Mouse (Mus musculus) intestine, postnatal 0 days (tissue): ENCODE measurements around the gene Nkap. TPM values are rescaled to one million over a fixed set of nuclear protein-coding genes. Genes with fewer than 3 reads are reported as not detected.

Experiments used
- ATAC-seq: fragments of 200-750 bp; cut with Nextera tagmentation; 2 replicates; pipeline ENCODE4 v1.8.0; 2017; ENCODE audit warnings: mild to moderate bottlenecking, moderate TSS enrichment, moderate library complexity
- H3K27ac ChIP-seq: fragments of 300-500 bp; sonication (generic); 2 replicates; pipeline ENCODE4 v1.5.1; 2014; ENCODE audit warnings: mild to moderate bottlenecking, low read depth, low read length, moderate library complexity
- H3K27me3 ChIP-seq: fragments of 300-500 bp; sonication (generic); replicated peaks from 2 replicates; pipeline ENCODE4 v1.6.1; 2014; ENCODE audit warnings: low read length, mixed read lengths; ENCODE audit not compliant: control insufficient read depth, insufficient read depth
- H3K36me3 ChIP-seq: fragments of 300-500 bp; sonication (generic); 2 replicates; pipeline ENCODE4 v1.6.1; 2014; ENCODE audit warnings: mild to moderate bottlenecking, moderate library complexity; ENCODE audit not compliant: control insufficient read depth, insufficient read depth
- H3K4me1 ChIP-seq: fragments of 300-500 bp; sonication (generic); replicated peaks from 2 replicates; pipeline ENCODE4 v1.6.1; 2014; ENCODE audit warnings: antibody characterized with exemption, low read length, mixed read lengths; ENCODE audit not compliant: control insufficient read depth, insufficient read depth
- H3K4me2 ChIP-seq: fragments of 300-500 bp; sonication (generic); replicated peaks from 2 replicates; pipeline ENCODE4 v1.6.1; 2014; ENCODE audit warnings: low read depth, mild to moderate bottlenecking, moderate library complexity
- H3K4me3 ChIP-seq: fragments of 300-500 bp; sonication (generic); 2 replicates; pipeline ENCODE4 v1.5.1; 2014; ENCODE audit warnings: low read depth, low read length
- H3K9ac ChIP-seq: fragments of 300-500 bp; sonication (generic); 2 replicates; pipeline ENCODE4 v1.6.1; 2014; ENCODE audit warnings: mild to moderate bottlenecking, low read depth, low read length
- H3K9me3 ChIP-seq: fragments of 300-500 bp; sonication (generic); 2 replicates; pipeline ENCODE4 v1.6.1; 2016; ENCODE audit warnings: mixed run types; ENCODE audit not compliant: control insufficient read depth
- CTCF ChIP-seq: sonication (generic); IDR thresholded peaks from 2 replicates; pipeline ENCODE4 v1.5.1; 2016; ENCODE audit warnings: low read depth, mild to moderate bottlenecking, control low read depth, antibody characterized with exemption, moderate library complexity
- whole genome bisulfite sequencing: fragments of 180-500 bp; shearing (Covaris S2); extraction: QIAGEN DNeasy Blood & Tissue Kit; methylation state at CpG from one replicate; pipeline ENCODE4 v1.1.7; 2014; 5-methylcytosine and 5-hydroxymethylcytosine counted together
- polyA plus RNA-seq: library from polyadenylated mRNA; unstranded; fragments of >200 nt; fragmentation: Nextera tagmentation; extraction: Ambion mirVana; gene quantifications from 2 replicates; pipeline ENCODE4 v1.2.1, GENCODE M21; 2015

Nkap gene
- polyA plus RNA-seq, 1 experiment from 2014 or later = 9.1 TPM

- Histone ChIP-seq H3K4me2 (peak overlapping the region; percentile 67), H3K9me3 (no peaks in the 10 kb centered on the region), H3K4me3 (peak overlapping the region; percentile 56), H3K27ac (no peak overlapping the region), H3K27me3 (no peaks in the 10 kb centered on the region), H3K9ac (peak overlapping the region; percentile 31; the same call in 1 of the 2 replicates), H3K36me3 (no peaks in the 10 kb centered on the region), H3K4me1 (no peaks in the 10 kb centered on the region)
- TF ChIP-seq CTCF = no peak
- ATAC-seq = no peak
- WGBS = 25% methylated on average over 20 of the region's 20 CpGs
Measured at GRCm38 (mm10) chrX:37190755-37191104, 64.1 kb downstream of the Nkap start.

DNA sequence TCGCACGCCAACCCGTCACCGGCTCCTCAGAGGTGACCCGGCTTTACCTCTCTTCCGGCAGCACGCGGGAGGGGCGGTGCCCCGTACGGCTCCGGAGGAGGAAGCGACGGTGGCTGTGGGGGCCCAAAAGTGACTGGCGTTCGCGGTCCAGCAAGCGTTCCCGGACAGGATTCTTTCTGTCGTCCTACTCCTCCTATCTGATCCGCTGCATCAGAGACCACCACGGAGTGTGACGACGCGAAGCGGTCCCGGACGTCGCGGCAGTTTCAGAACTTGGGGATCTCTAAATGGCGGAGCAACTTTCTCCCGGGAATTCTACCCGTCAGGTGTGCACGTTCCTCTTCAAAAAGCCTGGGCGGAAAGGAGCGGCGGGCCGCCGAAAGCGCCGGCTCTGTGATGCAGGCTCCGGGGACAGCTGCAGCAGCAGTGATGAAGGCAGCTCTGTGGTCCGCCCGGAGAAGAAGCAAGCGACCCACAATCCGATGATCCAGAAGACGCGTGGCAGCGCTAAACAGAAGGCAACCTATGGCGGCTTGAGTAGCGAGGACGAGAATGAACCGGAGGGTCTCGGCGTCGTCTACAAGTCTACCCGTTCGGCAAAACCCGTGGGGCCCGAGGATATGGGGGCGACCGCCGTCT is 64.6 kb downstream of the Nkap start, which contains the start of the genes Ndufa1 and Rnf113a1:
Gene Ndufa1, minus strand, starts transcription at position 59 of the 639 bp plus-strand sequence.
Gene Rnf113a1, plus strand, starts transcription at position 141 of the 639 bp plus-strand sequence.
- WGBS = 16% methylated on average over 63 of the region's 63 CpGs
- TF ChIP-seq CTCF = no peak
- no peaks in the 10 kb centered on the region for H3K4me1 ChIP-seq
- no peaks in the 10 kb centered on the region for H3K27me3 ChIP-seq
- peak within 1 kb of the TSS; percentile 67 for H3K4me2 ChIP-seq
- H3K27ac ChIP-seq = peak within 1 kb of the TSS; percentile 41; the same call in 1 of the 2 replicates
- ATAC-seq = peak; percentile 87
- peak within 1 kb of the TSS; percentile 56 for H3K4me3 ChIP-seq
- H3K9ac ChIP-seq = peak within 1 kb of the TSS; percentile 31; the same call in 1 of the 2 replicates
- no peaks in the 10 kb centered on the region for H3K9me3 ChIP-seq
- H3K36me3 ChIP-seq = no peaks in the 10 kb centered on the region

- no peak for TF ChIP-seq CTCF
- Histone ChIP-seq H3K9me3 (no peaks in the 10 kb centered on the region), H3K4me1 (no peaks in the 10 kb centered on the region), H3K9ac (no peak overlapping the region), H3K27me3 (no peaks in the 10 kb centered on the region), H3K27ac (no peak overlapping the region), H3K4me2 (peak overlapping the region; percentile 67), H3K4me3 (peak overlapping the region; percentile 56), H3K36me3 (no peaks in the 10 kb centered on the region)
- 32% methylated on average over 28 of the region's 28 CpGs for WGBS
- ATAC-seq = peak; percentile 16; the same call in 1 of the 2 replicates
Measured at GRCm38 (mm10) chrX:37191744-37192379, 65.3 kb downstream of the Nkap start.

- TF ChIP-seq CTCF = no peak
- no peaks in the 10 kb centered on the region for H3K4me1 ChIP-seq
- H3K4me2 ChIP-seq = no peak overlapping the region
- H3K27me3 ChIP-seq = no peaks in the 10 kb centered on the region
- 71% methylated on average over 8 of the region's 8 CpGs for WGBS
- no peak overlapping the region for H3K4me3 ChIP-seq
- no peaks in the 10 kb centered on the region for H3K9me3 ChIP-seq
- no peak overlapping the region for H3K27ac ChIP-seq
- no peak for ATAC-seq
- H3K9ac ChIP-seq = no peak overlapping the region
- H3K36me3 ChIP-seq = no peaks in the 10 kb centered on the region
Measured at GRCm38 (mm10) chrX:37198676-37199075, 72.1 kb downstream of the Nkap start.

Other genes starting within 250 kb of the Nkap start
- 1.4 TPM in 2 replicates for gene Nkrf, start 223.9 kb upstream of the Nkap start, polyA plus RNA-seq
- 5.7 and 6.6 TPM in 2 replicates for gene Sept6, start 135.0 kb upstream of the Nkap start, polyA plus RNA-seq
- not detected in 2 replicates for gene Sowahd, start 78.0 kb upstream of the Nkap start, polyA plus RNA-seq
- gene Rpl39, start 41.4 kb upstream of the Nkap start, polyA plus RNA-seq = 425 and 450 TPM in 2 replicates
- gene Upf3b, start 16.5 kb upstream of the Nkap start, polyA plus RNA-seq = 9.6 and 11.4 TPM in 2 replicates
- 0.10 TPM in 1 of 2 replicates, not detected in the other for gene Akap14, start 42.0 kb downstream of the Nkap start, polyA plus RNA-seq
- 676 and 731 TPM in 2 replicates for gene Ndufa1, start 64.4 kb downstream of the Nkap start, polyA plus RNA-seq
- gene Rnf113a1, start 64.5 kb downstream of the Nkap start, polyA plus RNA-seq = 6.1 and 7.1 TPM in 2 replicates
- gene Gm9, start 84.2 kb downstream of the Nkap start, polyA plus RNA-seq = not detected in 2 replicates
- gene Rhox1, start 95.5 kb downstream of the Nkap start, polyA plus RNA-seq = not detected in 2 replicates
- not detected in 2 replicates for gene Rhox2a, start 118.2 kb downstream of the Nkap start, polyA plus RNA-seq
- gene Rhox3a, start 123.1 kb downstream of the Nkap start, polyA plus RNA-seq = not detected in 2 replicates
- gene Rhox4a, start 138.5 kb downstream of the Nkap start, polyA plus RNA-seq = not detected in 2 replicates